Mouse (Mus musculus): Measurements from ENCODE around the gene Shc1.

DNA sequence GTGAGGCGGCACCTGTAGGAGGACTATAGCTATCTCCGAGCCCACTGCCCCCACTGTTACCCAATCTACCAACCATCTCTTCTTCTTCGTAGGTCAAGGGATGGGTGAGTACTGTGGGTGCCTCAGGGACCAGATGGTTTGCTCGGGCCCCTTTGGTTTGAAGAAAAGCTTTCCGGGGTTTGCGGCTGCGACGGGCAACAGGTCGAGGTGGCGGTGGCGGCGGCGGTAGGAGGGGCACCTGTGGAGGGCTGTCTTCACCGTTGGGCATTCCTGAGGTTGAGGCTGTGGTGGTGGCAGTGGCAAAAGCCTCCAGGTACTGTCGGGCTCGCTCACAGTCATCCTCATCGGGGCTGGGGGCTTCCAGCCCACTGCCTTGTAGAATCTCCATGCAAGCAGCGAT is 37.5 kb upstream of the Shc1 start:
- TF ChIP-seq CTCF (IDR thresholded peaks at IDR 0.05 in 2 of 3, conservative IDR thresholded peaks at IDR 0.05 in 1 of 3; ENCODE audit: control insufficient read depth in 1 of 3, insufficient read depth in 1 of 3, low read depth in 2 of 3, low read length in 3 of 3, poor library complexity in 1 of 3, severe bottlenecking in 1 of 3) (no peak), JUND (IDR thresholded peaks at IDR 0.05; ENCODE audit: low read depth, low read length) (no peak), SMC3 (IDR thresholded peaks at IDR 0.05; ENCODE audit: low read depth, low read length) (no peak), HCFC1 (IDR thresholded peaks at IDR 0.05; ENCODE audit: low read depth, low read length) (no peak), ZC3H11A (IDR thresholded peaks at IDR 0.05; ENCODE audit: low read depth, low read length) (no peak), MAX (IDR thresholded peaks at IDR 0.05; ENCODE audit: low read length) (no peak), POLR2A (IDR thresholded peaks at IDR 0.05; ENCODE audit: control insufficient read depth in 1 of 2, insufficient read depth in 1 of 2, low read depth in 1 of 2, low read length in 2 of 2, poor library complexity in 1 of 2) (no peak), TCF12 (IDR thresholded peaks at IDR 0.05; ENCODE audit: low read depth, low read length) (no peak), TBP (IDR thresholded peaks at IDR 0.05; ENCODE audit: low read depth, low read length) (no peak), USF2 (IDR thresholded peaks at IDR 0.05; ENCODE audit: borderline replicate concordance in 1 of 2, insufficient read depth in 1 of 2, low read depth in 1 of 2, low read length in 2 of 2) (no peak), MEF2A (IDR thresholded peaks at IDR 0.05; ENCODE audit: extremely low read depth, insufficient replicate concordance, low read depth, low read length, poor library complexity, severe bottlenecking) (no peak), KAT2A (conservative IDR thresholded peaks at IDR 0.05; ENCODE audit: low read depth, low read length) (no peak), USF1 (IDR thresholded peaks at IDR 0.05; ENCODE audit: low read depth, low read length) (no peak), BHLHE40 (IDR thresholded peaks at IDR 0.05; ENCODE audit: borderline replicate concordance, low read depth, low read length) (no peak)

Data from MEL (cell line).